Mouse (Mus musculus): ENCODE results near the gene Grwd1.

GRCm38 (mm10) chr7:45824598-45824997, 6.1 kb downstream of the Grwd1 start, which contains the start of gene Kcnj14:
- TF ChIP-seq HCFC1 (IDR thresholded peaks at IDR 0.05; ENCODE audit: borderline replicate concordance, insufficient read depth, low read length) (no peak), CHD2 (IDR thresholded peaks at IDR 0.05; ENCODE audit: low read depth, low read length) (no peak), ZNF384 (IDR thresholded peaks at IDR 0.05; ENCODE audit: low read depth, low read length) (no peak), ZC3H11A (IDR thresholded peaks at IDR 0.05; ENCODE audit: borderline replicate concordance, low read depth, low read length) (no peak)

Data from ES-E14 (cell line).